Mouse (Mus musculus) myocyte (in vitro differentiated cells): ENCODE measurements around the gene H2-T3. TPM values are rescaled to one million over a fixed set of nuclear protein-coding genes. Genes with fewer than 3 reads are reported as not detected.

Experiments used
- polyA plus RNA-seq: library from polyadenylated mRNA; unstranded; fragments of >200 nt; fragmentation: generic; extraction: Trizol; gene quantifications from one replicate; pipeline ENCODE4 v1.2.1, GENCODE M21; 2012; ENCODE audit warnings: missing spikeins

The H2-T3 gene
- polyA plus RNA-seq, 1 experiment: not detected

Other genes with a start within 250 kb of the H2-T3 start
- 90.1 TPM for gene Abcf1, start 220.5 kb downstream of the H2-T3 start, polyA plus RNA-seq
- 64.1 TPM for gene Gnl1, start 210.4 kb downstream of the H2-T3 start, polyA plus RNA-seq
- 14.1 TPM for gene Prr3, start 210.1 kb downstream of the H2-T3 start, polyA plus RNA-seq
- 0.47 TPM for gene H2-T24, start 169.7 kb downstream of the H2-T3 start, polyA plus RNA-seq
- 13.6 TPM for gene H2-T23, start 157.4 kb downstream of the H2-T3 start, polyA plus RNA-seq
- gene H2-T22, start 147.5 kb downstream of the H2-T3 start, polyA plus RNA-seq: 22.1 TPM
- not detected for gene Gm6034, start 147.3 kb downstream of the H2-T3 start, polyA plus RNA-seq
- gene Gm11127, start 131.9 kb downstream of the H2-T3 start, polyA plus RNA-seq: 0.23 TPM
- gene Gm19684, start 68.6 kb downstream of the H2-T3 start, polyA plus RNA-seq: not detected
- gene Gm7030, start 60.9 kb downstream of the H2-T3 start, polyA plus RNA-seq: not detected
- not detected for gene Gm8909, start 21.8 kb downstream of the H2-T3 start, polyA plus RNA-seq
- 59.2 TPM for gene Rpp21, start 67.8 kb upstream of the H2-T3 start, polyA plus RNA-seq
- 5.5 TPM for gene Trim39, start 82.0 kb upstream of the H2-T3 start, polyA plus RNA-seq
- not detected for gene H2-M10.2, start 96.2 kb upstream of the H2-T3 start, polyA plus RNA-seq
- 1.4 TPM for gene H2-M10.1, start 135.9 kb upstream of the H2-T3 start, polyA plus RNA-seq
- gene H2-M10.3, start 178.1 kb upstream of the H2-T3 start, polyA plus RNA-seq: not detected